Mouse (Mus musculus) Muller cell, postnatal 12 days (primary cell): ENCODE results near the gene Sdc4.

Experiments
- DNase-seq: peaks from one replicate; pipeline ENCODE4 v3.0.0-alpha.2; 2015; ENCODE audit errors: inconsistent ontology term

The Sdc4 gene

DNA sequence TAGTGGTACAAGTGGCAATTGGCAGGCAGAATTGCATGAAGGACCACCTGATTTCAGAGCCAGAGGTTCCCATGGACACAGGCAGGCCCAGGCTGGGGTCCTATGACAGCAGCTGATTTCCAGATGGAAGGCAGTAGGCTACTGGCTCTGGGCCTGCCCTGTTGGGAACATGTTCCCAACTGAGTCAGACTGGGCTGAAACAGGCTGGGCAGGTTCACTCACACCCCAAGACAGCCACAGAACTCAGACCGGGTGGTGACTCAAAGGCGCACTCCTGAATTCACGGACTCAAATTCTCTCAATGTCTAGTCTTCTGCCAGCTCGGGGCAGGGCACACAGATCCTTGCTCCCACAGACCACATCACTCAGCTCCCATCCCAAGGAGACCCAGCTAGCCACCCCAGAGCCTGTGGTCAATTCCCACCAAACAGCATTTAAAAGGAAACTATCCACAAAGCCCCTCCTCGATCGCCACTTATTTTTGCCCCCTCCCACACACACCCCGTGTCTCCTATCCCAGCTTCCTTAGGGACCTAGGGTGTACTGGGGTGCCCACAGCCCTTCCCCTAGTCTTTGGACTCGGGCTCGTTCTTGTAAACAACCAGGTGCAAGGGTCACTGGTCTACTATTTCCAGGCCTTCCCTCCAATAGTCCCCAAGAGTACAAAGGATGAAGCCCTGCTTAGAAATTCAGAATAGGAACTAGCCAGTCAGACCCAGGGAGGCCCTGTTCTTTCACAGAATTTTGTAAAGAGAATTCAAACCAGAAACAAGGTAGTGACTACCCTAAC is 11.8 kb downstream of the Sdc4 start:
- DNase-seq: peak; percentile 77

DNA sequence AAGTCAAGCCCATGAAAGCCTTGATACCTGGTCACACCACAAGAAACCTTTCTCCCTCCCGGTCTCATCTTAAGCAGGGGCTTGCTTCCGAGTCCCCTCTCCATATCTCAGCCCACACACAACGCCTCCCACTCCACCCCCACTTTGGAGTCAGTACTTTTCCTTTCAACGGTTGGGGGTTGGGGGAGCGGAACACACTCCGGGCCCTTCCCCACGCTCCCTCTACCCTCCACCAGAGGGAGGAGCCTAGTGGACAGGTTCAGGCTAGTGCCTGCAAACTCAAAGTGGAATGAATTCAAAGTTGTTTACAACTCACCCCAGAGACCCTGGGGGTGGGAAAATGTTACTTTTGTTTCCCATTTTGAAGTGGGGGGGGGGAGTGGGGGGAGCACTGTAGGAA is 13.0 kb downstream of the Sdc4 start:
- DNase-seq: no peak

DNA sequence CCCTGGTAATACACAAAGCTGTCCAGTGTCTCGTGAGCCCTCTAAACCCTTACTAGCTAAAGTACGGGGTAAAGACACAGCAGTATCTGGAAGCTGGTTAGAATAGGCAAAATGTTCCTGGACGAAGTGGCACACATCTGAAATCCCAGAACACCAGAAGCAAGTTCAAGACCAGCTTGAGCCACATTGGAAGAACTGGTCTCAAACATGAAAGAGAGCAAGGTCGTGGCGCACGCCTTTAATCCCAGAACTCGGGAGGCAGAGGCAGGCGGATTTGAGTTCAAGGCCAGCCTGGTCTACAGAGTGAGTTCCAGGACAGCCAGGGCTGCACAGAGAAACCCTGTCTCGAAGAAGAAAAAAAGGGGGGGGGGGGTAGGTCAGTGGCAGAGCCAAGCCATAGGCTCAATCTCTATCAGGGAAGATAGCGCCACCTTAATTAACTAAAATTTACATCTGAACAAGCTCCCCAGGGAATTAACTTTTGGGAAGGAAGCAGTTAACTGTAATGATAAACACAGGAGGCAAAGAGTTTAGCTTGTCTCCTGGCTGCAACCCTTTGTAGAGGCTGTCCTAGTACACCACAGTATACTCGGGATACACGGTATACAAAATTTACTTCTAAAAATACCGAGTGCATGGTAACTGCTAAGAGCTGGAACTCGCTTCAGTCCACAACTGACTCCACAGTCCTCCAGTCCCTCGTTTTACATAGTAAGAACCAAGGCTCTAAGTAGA is 13.6 kb downstream of the Sdc4 start:
- DNase-seq: no peak

DNA sequence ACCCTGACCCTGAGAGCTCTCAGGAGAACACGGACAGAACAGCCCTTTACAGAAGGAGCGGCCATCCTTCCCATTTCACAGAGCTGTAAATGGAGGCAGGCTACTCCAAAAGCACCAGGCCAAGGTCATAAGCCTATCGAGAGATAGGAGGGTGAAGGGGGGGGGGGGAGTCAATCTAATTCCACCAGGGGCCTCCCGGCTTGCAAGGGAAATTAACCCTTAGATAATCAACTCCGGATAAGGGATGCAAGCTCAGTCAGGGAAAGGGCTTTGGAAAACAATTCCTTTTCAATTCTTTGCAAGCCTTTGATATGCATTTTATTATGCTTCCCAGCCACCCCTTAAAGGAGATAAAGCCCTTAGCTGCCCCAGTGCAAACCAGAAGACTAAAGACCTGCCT is 15.2 kb downstream of the Sdc4 start:
- no peak for DNase-seq

DNA sequence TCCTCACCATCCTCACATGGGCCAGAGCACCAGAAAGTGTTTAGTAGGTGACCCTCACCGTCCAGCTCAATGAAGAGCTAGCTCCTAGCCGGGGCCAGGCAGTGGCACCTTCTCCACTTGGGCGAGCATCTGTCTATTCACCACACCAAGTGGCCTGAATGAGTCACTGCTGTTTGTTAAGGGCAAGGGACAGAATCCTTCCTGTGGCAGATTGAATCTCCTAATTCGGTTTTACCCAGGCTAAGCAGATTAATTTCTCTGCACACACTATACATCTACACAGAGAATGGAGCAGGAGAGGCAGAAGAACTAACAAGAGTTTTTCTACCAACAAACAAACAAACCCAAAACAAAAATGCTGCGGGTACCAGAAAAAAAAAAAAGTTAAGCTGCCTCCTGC is 16.7 kb downstream of the Sdc4 start:
- no peak for DNase-seq

DNA sequence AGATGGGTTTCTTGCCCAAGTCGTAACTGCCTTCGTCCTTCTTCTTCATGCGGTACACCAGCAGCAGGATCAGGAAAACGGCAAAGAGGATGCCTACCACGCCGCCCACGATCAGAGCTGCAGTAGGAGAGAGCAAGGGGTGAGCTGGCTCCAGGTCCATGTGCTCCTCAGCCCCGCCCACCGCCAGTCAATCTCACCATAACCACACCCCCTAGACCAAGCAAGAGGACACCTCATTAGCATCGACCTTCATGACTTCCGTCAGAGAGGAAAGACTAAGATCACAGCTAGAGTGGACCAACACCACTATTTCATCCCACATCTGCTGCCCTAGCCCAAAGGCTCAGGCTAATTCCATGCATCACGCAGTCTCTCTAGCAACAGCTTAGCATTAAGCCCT is 17.6 kb downstream of the Sdc4 start:
- DNase-seq: no peak

DNA sequence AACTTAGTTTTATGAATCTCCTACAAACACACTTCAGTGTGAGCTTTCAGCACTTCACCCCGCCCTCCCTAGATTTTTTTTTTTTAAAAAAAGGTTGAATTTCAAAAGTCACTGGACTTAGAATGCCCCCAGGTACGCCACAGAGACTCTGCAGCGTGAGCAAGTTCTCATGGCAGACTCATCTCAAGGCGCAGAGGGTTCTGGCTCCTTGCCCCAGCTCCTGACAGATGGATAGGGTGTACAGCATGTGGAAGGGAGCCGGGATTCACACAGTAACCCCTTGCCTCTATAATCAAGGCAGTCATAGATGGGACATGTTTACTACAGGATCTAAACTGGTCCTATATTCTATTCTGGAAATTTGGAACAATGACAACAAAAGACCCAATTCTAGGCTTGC is 18.3 kb downstream of the Sdc4 start:
- no peak for DNase-seq

DNA sequence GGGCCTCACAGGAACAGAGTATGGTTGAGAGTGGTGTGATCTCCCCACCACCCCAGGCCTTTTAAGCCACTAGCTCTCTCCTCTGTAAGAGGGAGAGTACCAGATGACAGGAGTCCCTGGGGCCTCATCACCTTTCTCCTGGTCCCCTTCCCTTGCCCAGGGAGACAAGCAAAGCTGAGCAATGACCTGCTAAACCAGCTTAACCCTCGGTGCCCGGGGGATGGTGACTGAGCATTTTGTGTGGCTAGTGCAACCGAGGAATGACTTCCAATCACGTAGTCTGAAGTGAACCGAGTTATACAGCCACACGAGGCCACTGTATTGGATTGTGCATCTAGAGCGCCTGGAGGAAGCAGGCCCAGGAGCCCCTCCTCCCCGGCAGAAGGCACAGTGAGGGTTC is 19.3 kb downstream of the Sdc4 start:
- no peak for DNase-seq

DNA sequence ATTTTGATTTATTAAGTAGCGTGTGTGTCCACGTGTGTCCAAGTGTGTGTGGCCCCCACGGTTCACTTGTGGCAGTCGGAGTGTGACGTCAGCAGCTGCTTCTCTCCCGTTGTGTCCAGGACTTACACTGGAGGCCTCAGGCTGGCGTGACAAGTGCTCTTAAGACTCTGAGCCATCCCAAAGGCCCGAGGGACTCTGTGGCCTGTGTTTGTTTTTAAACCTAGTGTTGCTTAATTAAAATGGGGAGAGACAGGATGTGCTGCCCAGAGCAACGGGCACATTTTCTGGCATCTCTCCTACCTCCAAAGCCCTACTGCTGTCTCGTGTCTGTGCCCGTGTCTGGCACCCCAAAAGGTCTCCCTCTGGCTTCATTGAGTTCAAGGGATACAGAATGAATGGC is 20.2 kb downstream of the Sdc4 start:
- no peak for DNase-seq

DNA sequence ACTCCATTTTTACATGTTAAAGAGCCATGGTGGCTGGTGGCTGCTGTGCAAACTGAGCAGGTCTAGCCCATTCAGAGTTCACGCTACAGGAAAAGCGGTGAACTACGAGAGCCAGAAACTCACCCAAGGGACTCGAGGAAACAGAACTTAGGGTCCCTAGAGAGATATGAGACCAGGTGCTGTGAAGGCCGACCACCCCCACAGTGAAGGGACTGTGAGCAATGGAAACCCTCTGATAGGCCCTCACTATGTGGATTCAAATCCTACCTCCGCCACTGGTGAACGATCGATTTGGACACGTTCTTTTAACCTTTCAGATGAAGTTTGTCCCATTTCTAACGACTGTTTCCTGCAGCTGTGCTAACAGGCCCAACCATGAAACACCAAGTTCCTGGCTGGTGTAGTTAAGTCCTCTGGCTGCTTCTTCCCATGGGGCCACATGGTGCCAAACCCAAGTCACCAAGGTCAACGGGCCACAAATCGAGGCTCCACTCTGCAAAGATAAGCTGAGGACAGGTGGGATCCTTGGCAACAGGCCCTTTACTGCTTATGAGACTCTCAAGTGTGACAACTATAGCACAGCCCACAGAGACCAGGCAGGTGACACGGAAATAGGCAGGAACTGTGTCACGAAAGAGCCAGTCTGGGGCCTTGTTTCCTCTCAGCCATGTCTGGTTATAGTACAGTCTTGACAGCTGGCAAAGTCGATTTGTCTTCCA is 20.9 kb downstream of the Sdc4 start:
- DNase-seq: no peak

DNA sequence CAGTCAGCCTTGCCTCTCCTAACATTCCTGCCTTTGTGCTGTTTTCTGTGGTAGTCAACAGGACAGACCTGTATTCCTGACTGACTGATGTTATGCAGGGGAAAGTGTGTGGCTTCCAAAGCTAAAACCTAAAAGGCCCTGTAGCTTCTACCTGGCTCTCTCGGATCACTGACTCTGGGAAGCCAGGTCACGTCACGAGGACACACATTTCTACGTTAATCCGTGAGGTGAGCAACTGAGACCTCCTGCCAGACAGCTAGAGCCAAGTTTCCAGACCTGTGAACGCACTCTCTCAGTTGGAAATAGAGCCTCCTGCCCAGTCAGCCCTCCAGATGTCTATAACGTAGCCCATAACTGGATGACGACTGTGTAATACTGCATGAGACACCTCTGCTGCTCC is 21.7 kb downstream of the Sdc4 start:
- no peak for DNase-seq

DNA sequence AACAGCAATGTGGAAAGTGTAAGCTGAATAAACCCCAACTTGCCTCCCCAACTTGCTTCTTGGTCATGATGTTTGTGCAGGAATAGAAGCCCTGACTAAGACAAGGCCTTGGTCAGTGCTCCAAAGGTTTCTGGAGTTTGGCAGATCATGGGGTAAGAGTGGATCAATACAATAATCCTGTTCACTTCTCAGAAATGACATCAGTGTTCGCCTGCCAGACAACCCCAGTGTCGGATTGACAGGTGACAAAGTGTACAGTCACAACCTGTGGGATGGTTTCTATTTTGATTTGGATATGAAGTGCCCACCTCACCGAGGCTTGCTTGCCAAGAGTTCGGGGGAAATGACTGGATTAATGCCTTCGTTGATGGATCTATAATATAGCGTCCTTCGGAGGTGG is 22.4 kb downstream of the Sdc4 start:
- DNase-seq: no peak

DNA sequence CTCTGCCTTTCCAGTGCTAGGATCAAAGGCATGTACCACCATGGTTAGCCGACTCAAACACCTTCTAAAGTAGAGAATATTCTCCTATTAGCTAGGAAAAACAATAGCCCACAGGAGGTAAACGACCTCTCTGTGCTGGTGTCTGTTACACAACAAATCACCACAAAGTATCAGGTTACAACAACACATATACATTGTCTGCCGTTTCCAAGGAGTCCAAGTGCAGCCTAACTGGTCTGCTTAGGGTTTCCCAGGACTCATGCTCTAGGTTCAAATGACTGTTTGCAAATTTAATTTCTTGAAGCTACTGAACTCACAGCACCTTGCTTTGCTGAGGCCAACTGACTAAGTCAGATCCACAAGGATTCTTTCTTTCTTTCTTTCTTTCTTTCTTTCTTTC is 24.2 kb downstream of the Sdc4 start:
- DNase-seq: no peak

DNA sequence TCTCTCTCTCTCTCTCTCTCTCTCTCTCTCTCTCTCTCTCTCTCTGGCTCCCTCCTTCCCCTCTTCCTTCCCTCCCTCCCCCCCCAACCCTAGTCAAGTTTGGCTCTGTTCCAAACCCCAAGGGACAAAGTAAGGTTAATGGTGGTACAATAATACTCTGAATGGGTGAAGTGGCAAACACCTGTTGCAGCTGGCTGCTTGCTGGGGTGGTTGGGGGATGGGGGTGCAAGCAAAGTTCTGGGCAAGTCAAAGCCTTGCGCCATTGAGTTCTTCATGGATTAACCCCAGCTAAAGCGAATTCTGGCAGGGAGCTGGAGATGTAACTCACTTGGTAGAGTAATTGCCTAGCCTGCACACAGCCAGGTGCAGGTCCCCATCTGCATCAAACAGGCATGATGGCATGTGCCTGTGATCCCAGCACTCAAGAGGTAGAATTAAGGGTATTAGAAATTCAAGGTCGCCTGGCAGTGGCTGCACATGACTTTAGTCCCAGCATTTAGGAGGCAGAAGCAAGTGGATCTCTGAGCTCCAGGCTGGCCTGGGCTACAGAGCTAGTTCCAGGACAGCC is 25.3 kb downstream of the Sdc4 start:
- no peak for DNase-seq

DNA sequence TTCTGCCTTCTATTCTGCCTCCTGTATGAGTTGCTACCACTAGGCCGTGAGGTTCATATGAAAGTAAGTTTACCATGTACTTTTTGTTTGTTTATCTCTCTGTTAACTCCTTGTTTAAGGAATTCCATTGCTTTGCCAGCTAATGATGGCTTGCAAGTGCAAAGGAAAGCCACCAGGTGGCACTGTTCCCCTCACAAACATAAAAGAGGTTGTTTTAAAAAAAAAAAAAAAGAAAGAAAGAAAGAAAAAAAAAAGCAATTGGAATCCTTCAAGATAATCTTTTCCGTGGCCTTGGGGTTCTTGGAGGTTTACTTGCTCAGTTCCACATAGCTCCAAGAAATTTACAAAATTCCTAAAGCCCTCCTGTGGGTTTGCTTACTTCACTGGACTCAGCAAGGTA is 26.5 kb downstream of the Sdc4 start:
- peak; percentile 58 for DNase-seq

DNA sequence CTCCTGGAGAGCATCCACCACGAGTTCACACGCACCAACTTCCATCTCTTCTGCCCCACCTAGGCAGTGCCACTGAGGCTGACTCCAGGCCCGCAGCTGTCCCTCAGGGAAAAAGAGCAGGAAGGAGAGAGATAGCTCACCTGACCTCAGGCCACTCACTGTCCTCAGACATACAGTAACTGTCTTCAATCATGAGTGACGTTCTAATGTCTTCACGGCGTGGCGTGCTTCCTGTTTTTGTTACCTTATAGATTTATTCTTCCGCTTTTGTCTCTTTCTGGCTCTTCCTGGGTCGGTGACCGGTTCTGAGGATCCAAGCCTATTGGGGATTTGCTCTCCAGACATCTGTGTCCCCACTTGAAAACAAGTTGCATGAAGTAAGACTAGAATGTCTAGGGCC is 29.1 kb downstream of the Sdc4 start:
- DNase-seq: no peak

DNA sequence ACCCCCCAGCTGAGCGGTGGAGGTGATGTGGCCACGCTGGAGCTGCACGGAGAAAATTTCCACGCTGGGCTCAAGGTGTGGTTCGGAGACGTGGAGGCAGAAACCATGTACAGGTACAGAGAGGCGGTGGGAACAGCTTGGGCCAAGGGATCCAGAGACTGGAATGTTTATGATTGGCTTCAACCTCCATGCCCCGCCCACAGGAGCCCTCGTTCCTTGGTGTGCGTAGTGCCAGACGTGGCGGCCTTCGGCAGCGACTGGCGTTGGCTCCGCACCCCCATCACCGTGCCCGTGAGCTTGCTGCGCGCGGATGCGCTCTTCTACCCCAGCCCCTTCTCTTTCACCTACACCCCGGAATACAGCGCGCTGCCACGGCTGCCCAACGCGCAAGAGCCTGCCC is 29.5 kb downstream of the Sdc4 start:
- DNase-seq: no peak

DNA sequence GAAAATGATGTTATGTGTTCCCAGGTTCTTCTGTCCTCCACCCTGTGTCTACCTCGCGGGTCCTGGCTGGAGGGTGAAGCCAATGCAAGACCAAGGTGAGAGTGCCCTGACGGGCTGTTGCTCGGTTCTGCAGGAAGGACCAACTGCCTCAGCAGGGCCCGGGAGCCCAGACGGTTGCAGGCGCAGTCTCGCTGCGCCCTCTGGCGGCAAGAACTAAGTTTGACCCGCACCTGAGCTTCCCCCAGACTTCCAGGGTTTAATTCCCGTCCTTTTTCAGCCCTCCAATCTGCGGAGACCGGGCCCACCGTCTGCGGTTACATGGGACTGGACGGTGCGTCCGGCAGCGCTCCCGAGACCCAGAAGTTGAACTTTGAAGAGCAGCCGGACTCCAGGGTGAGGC is 36.0 kb downstream of the Sdc4 start:
- peak; percentile 63 for DNase-seq

DNA sequence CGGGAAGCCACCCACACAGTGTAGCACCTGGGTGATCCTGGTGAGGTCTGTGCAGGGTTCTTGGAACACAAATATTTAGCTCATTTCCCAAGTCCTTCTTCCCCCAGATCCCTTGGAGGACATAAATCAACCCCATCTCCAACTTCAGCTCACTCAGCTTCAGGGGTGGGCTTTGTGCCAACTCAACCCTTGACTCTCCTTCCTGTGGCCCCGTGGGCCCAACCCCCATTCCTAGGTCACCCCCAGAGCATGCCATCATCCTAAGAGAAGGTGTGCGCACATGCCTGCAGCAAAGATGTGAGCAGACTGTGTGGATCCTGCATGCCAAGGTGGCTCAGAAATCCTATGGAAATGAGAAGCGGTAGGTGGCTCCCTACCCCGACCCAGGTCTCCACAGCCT is 38.2 kb downstream of the Sdc4 start:
- no peak for DNase-seq

DNA sequence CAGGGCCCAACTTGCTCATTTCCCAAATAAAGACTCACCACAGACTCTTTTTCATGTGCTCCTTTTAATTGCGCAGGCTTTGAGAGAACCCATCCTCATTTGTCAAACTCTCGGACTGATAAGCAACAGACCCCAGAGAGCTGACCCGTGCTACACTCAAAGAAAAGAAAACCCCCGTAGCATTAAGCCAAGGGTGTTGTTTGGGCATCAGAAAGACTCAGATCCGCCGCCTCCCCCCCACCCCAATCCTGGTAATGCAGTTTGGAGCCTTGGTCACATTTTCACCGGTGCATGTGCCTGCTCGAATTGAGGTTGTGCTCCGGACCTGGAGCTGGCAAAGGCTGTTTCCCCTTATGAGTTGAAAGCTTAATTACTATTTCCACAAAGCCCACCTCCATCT is 38.6 kb downstream of the Sdc4 start, which contains the start of gene Matn4:
Matn4 (minus strand) TSS at position 101 of the 400 bp plus-strand sequence.
- DNase-seq: no peak

DNA sequence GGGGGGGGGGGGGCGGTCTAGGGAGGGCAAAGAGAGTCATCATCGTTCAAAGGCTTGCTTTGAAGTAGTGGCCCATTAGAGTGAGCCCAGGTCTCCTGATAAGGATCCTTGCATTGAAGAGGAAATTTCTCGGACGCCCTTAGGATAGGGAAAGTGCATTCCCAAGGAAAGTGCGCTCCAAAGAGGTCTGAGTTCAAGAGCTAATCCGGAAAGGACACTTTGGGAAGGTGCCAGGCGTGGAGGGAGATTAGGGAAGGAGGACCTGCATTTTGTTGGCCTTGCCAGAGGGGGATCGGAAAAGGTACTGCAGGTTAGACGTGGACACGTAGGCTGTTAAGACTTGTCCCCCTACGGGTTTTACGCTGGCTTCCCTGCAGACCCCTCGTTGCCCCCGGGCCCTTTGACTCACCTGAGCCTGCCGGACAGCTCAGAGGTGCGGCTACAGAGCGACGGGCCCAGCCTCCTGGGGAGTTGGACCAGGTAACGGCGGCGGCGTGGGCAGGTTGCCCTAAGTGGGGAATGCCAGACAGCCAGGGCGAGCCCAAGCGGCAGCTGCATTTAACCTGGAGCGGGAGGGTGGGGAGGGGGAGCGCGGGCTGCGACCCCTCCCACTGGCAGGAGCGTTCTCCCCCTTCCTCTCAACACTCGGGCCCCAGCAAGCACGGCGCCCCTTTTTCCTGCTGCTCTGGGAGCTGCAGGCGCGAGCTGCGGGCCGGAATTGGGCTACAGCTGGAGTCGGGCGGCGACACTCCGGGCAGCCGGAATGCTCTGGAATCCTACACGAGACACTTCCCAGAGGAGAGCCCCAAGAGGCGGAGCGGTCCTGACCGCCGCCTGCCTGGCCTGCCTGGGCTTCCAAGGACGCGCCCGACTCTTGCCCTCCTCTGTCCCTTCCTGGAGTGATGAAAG is 39.4 kb downstream of the Sdc4 start:
- peak; percentile 62 for DNase-seq
